Mouse (Mus musculus) intestine, embryonic 15.5 days (tissue): ENCODE measurements around the gene Kcnn3. TPM values are rescaled to one million over a fixed set of nuclear protein-coding genes. Genes with fewer than 3 reads are reported as not detected.

Experiments
- ATAC-seq: fragments of 200-750 bp; cut with Nextera tagmentation; 2 replicates; pipeline ENCODE4 v1.8.0; 2017; ENCODE audit warnings: moderate TSS enrichment, moderate library complexity
- H3K27ac ChIP-seq: fragments of 300-500 bp; sonication (generic); 2 replicates; pipeline ENCODE4 v1.5.1; 2015; ENCODE audit warnings: mild to moderate bottlenecking, inconsistent platforms
- H3K27me3 ChIP-seq: fragments of 300-500 bp; sonication (generic); replicated peaks from 2 replicates; pipeline ENCODE4 v1.6.1; 2015; ENCODE audit warnings: inconsistent platforms
- H3K36me3 ChIP-seq: fragments of 300-500 bp; sonication (generic); 2 replicates; pipeline ENCODE4 v1.6.1; 2015; ENCODE audit warnings: inconsistent platforms
- H3K4me1 ChIP-seq: fragments of 300-500 bp; sonication (generic); replicated peaks from 2 replicates; pipeline ENCODE4 v1.6.1; 2015; ENCODE audit warnings: inconsistent platforms
- H3K4me2 ChIP-seq: fragments of 300-500 bp; sonication (generic); replicated peaks from 2 replicates; pipeline ENCODE4 v1.6.1; 2015; ENCODE audit warnings: mild to moderate bottlenecking, inconsistent platforms
- H3K4me3 ChIP-seq: fragments of 300-500 bp; sonication (generic); replicated peaks from 2 replicates; pipeline ENCODE4 v1.5.1; 2015; ENCODE audit warnings: inconsistent platforms
- H3K9ac ChIP-seq: fragments of 300-500 bp; sonication (generic); 2 replicates; pipeline ENCODE4 v1.6.1; 2015; ENCODE audit warnings: inconsistent platforms
- H3K9me3 ChIP-seq: fragments of 300-500 bp; sonication (generic); 2 replicates; pipeline ENCODE4 v1.6.1; 2016; ENCODE audit warnings: inconsistent platforms
- WGBS: fragments of 180-500 bp; shearing (Covaris S2); methylation state at CpG from one replicate; pipeline ENCODE4 v1.1.7; 2015; 5-methylcytosine and 5-hydroxymethylcytosine counted together
- polyA plus RNA-seq: library from polyadenylated mRNA; unstranded; fragments of >200 nt; fragmentation: Nextera tagmentation; extraction: Ambion mirVana; gene quantifications from 2 replicates; pipeline ENCODE4 v1.2.1, GENCODE M21; 2015

Gene Kcnn3
- polyA plus RNA-seq, 1 experiment from 2014 or later, result 4.6 TPM

- Histone ChIP-seq H3K4me2 (no peak overlapping the region), H3K4me3 (no peak overlapping the region), H3K27me3 (no peaks in the 10 kb centered on the region), H3K9ac (no peak overlapping the region), H3K36me3 (no peaks in the 10 kb centered on the region), H3K4me1 (no peaks in the 10 kb centered on the region), H3K9me3 (no peaks in the 10 kb centered on the region), H3K27ac (no peak overlapping the region)
- ATAC-seq, result no peak
- WGBS, result 91% methylated on average over 6 of the region's 6 CpGs
Measured at GRCm38 (mm10) chr3:89576381-89576780, 56.4 kb downstream of the Kcnn3 start.

GRCm38 (mm10) chr3:89577154-89577553, 57.2 kb downstream of the Kcnn3 start:
- Histone ChIP-seq H3K9me3 (no peaks in the 10 kb centered on the region), H3K27ac (no peak overlapping the region), H3K36me3 (no peaks in the 10 kb centered on the region), H3K9ac (no peak overlapping the region), H3K4me1 (no peaks in the 10 kb centered on the region), H3K27me3 (no peaks in the 10 kb centered on the region), H3K4me2 (no peak overlapping the region), H3K4me3 (no peak overlapping the region)
- ATAC-seq, result no peak
- 80% methylated on average over 5 of the region's 5 CpGs for WGBS

GRCm38 (mm10) chr3:89578083-89578482, 58.1 kb downstream of the Kcnn3 start:
- Histone ChIP-seq H3K9me3 (no peaks in the 10 kb centered on the region), H3K4me3 (no peak overlapping the region), H3K36me3 (no peaks in the 10 kb centered on the region), H3K27ac (no peak overlapping the region), H3K4me2 (no peak overlapping the region), H3K4me1 (no peaks in the 10 kb centered on the region), H3K9ac (no peak overlapping the region), H3K27me3 (no peaks in the 10 kb centered on the region)
- no peak for ATAC-seq
- WGBS, result 81% methylated on average over 4 of the region's 4 CpGs

- H3K9ac ChIP-seq, result no peak overlapping the region
- no peak for ATAC-seq
- no peaks in the 10 kb centered on the region for H3K27me3 ChIP-seq
- no peaks in the 10 kb centered on the region for H3K36me3 ChIP-seq
- H3K4me2 ChIP-seq, result no peak overlapping the region
- H3K4me3 ChIP-seq, result no peak overlapping the region
- no peaks in the 10 kb centered on the region for H3K9me3 ChIP-seq
- H3K27ac ChIP-seq, result no peak overlapping the region
- WGBS, result 55% methylated on average over 10 of the region's 10 CpGs
- no peaks in the 10 kb centered on the region for H3K4me1 ChIP-seq
Measured at GRCm38 (mm10) chr3:89578803-89579202, 58.8 kb downstream of the Kcnn3 start.

- no peak for ATAC-seq
- Histone ChIP-seq H3K27ac (no peak overlapping the region), H3K4me2 (no peak overlapping the region), H3K27me3 (no peaks in the 10 kb centered on the region), H3K4me3 (no peak overlapping the region), H3K9ac (no peak overlapping the region), H3K4me1 (no peaks in the 10 kb centered on the region), H3K36me3 (no peaks in the 10 kb centered on the region), H3K9me3 (no peaks in the 10 kb centered on the region)
- WGBS, result 61% methylated on average over 4 of the region's 4 CpGs
Measured at GRCm38 (mm10) chr3:89584254-89584653, 64.3 kb downstream of the Kcnn3 start.

- no peak overlapping the region for H3K9ac ChIP-seq
- H3K27ac ChIP-seq, result no peak overlapping the region
- H3K4me2 ChIP-seq, result no peak overlapping the region
- no peak for ATAC-seq
- no peaks in the 10 kb centered on the region for H3K27me3 ChIP-seq
- WGBS, result 71% methylated on average over 11 of the region's 11 CpGs
- no peak overlapping the region for H3K4me3 ChIP-seq
- no peaks in the 10 kb centered on the region for H3K4me1 ChIP-seq
- no peaks in the 10 kb centered on the region for H3K36me3 ChIP-seq
- H3K9me3 ChIP-seq, result no peaks in the 10 kb centered on the region
Measured at GRCm38 (mm10) chr3:89588436-89588835, 68.5 kb downstream of the Kcnn3 start.

- WGBS, result 62% methylated on average over 3 of the region's 3 CpGs
- H3K9ac ChIP-seq, result no peak overlapping the region
Measured at GRCm38 (mm10) chr3:89589321-89589720, 69.4 kb downstream of the Kcnn3 start.

GRCm38 (mm10) chr3:89590386-89590785, 70.4 kb downstream of the Kcnn3 start:
- WGBS, result 96% methylated on average over 4 of the region's 4 CpGs
- Histone ChIP-seq H3K9me3 (no peaks in the 10 kb centered on the region), H3K27me3 (no peaks in the 10 kb centered on the region), H3K4me2 (no peak overlapping the region), H3K36me3 (no peaks in the 10 kb centered on the region), H3K4me3 (no peak overlapping the region), H3K27ac (no peak overlapping the region), H3K4me1 (no peaks in the 10 kb centered on the region), H3K9ac (no peak overlapping the region)
- ATAC-seq, result no peak

More at GRCm38 (mm10) chr3:89589321-89589720, 69.4 kb downstream of the Kcnn3 start:
- H3K27me3 ChIP-seq, result no peaks in the 10 kb centered on the region
- no peaks in the 10 kb centered on the region for H3K36me3 ChIP-seq
- no peak overlapping the region for H3K4me2 ChIP-seq
- no peaks in the 10 kb centered on the region for H3K4me1 ChIP-seq
- no peak overlapping the region for H3K4me3 ChIP-seq
- ATAC-seq, result no peak
- no peaks in the 10 kb centered on the region for H3K9me3 ChIP-seq
- no peak overlapping the region for H3K27ac ChIP-seq

- Histone ChIP-seq H3K4me2 (no peak overlapping the region), H3K4me3 (no peak overlapping the region), H3K27ac (no peak overlapping the region), H3K4me1 (no peaks in the 10 kb centered on the region), H3K9me3 (no peaks in the 10 kb centered on the region), H3K27me3 (no peaks in the 10 kb centered on the region), H3K9ac (no peak overlapping the region), H3K36me3 (no peaks in the 10 kb centered on the region)
- 54% methylated on average over 3 of the region's 3 CpGs for WGBS
- no peak for ATAC-seq
Measured at GRCm38 (mm10) chr3:89591461-89591860, 71.5 kb downstream of the Kcnn3 start.

GRCm38 (mm10) chr3:89592809-89593208, 72.8 kb downstream of the Kcnn3 start:
- H3K4me1 ChIP-seq, result no peaks in the 10 kb centered on the region
- no peak overlapping the region for H3K4me3 ChIP-seq
- H3K4me2 ChIP-seq, result no peak overlapping the region
- WGBS, result 58% methylated on average over 11 of the region's 11 CpGs
- no peaks in the 10 kb centered on the region for H3K27me3 ChIP-seq
- no peak overlapping the region for H3K27ac ChIP-seq
- H3K9ac ChIP-seq, result no peak overlapping the region
- ATAC-seq, result no peak
- H3K9me3 ChIP-seq, result no peaks in the 10 kb centered on the region
- H3K36me3 ChIP-seq, result no peaks in the 10 kb centered on the region

GRCm38 (mm10) chr3:89593524-89593923, 73.6 kb downstream of the Kcnn3 start:
- ATAC-seq, result no peak
- Histone ChIP-seq H3K9me3 (no peaks in the 10 kb centered on the region), H3K9ac (no peak overlapping the region), H3K4me2 (no peak overlapping the region), H3K27me3 (no peaks in the 10 kb centered on the region), H3K27ac (no peak overlapping the region), H3K4me3 (no peak overlapping the region), H3K4me1 (no peaks in the 10 kb centered on the region), H3K36me3 (no peaks in the 10 kb centered on the region)
- 62% methylated on average over 10 of the region's 10 CpGs for WGBS

GRCm38 (mm10) chr3:89598361-89598760, 78.4 kb downstream of the Kcnn3 start:
- no peak for ATAC-seq

GRCm38 (mm10) chr3:89598967-89599366, 79.0 kb downstream of the Kcnn3 start:
- H3K4me1 ChIP-seq, result no peaks in the 10 kb centered on the region
- no peak overlapping the region for H3K4me3 ChIP-seq
- no peak overlapping the region for H3K27ac ChIP-seq
- WGBS, result 95% methylated on average over 7 of the region's 7 CpGs
- H3K27me3 ChIP-seq, result no peaks in the 10 kb centered on the region
- H3K9ac ChIP-seq, result no peak overlapping the region
- H3K9me3 ChIP-seq, result no peaks in the 10 kb centered on the region
- no peak for ATAC-seq
- no peaks in the 10 kb centered on the region for H3K36me3 ChIP-seq
- H3K4me2 ChIP-seq, result no peak overlapping the region

More at GRCm38 (mm10) chr3:89598361-89598760, 78.4 kb downstream of the Kcnn3 start:
- H3K27ac ChIP-seq, result no peak overlapping the region
- H3K4me3 ChIP-seq, result no peak overlapping the region
- H3K9ac ChIP-seq, result no peak overlapping the region
- WGBS, result 89% methylated on average over 7 of the region's 7 CpGs
- no peaks in the 10 kb centered on the region for H3K9me3 ChIP-seq
- H3K27me3 ChIP-seq, result no peaks in the 10 kb centered on the region
- no peak overlapping the region for H3K4me2 ChIP-seq
- H3K36me3 ChIP-seq, result no peaks in the 10 kb centered on the region
- H3K4me1 ChIP-seq, result no peaks in the 10 kb centered on the region
